Mouse (Mus musculus) liver, embryonic 14.5 days (tissue): ENCODE results near the gene Csnk1g2. TPM values are rescaled to one million over a fixed set of nuclear protein-coding genes. Genes with fewer than 3 reads are reported as not detected.
A peak's percentile ranks its signal among the peaks of the same experiment; 100 is the strongest.

Source experiments
- ATAC-seq: fragments of 200-750 bp; cut with Nextera tagmentation; 2 replicates; pipeline ENCODE4 v1.8.0; 2017; ENCODE audit warnings: moderate number of reproducible peaks, mild to moderate bottlenecking, moderate library complexity; ENCODE audit not compliant: insufficient read depth
- DNase-seq, 3 experiments: peaks; one replicate each; pipeline ENCODE4 v3.0.0-alpha.2; 2012 to 2013; ENCODE audit warnings: low read depth in 3 of 3, low spot score in 3 of 3
- H3K27ac ChIP-seq: fragments of 300-500 bp; sonication (generic); 2 replicates; pipeline ENCODE4 v1.5.1; 2014; ENCODE audit warnings: moderate library complexity, mild to moderate bottlenecking, control low read depth, inconsistent platforms
- H3K27me3 ChIP-seq: fragments of 300-500 bp; sonication (generic); 2 replicates; pipeline ENCODE4 v1.6.1; 2014; ENCODE audit warnings: mild to moderate bottlenecking, low read length, moderate library complexity; ENCODE audit not compliant: control insufficient read depth, insufficient read depth
- H3K36me3 ChIP-seq: fragments of 300-500 bp; sonication (generic); replicated peaks from 2 replicates; pipeline ENCODE4 v1.6.1; 2014; ENCODE audit warnings: low read depth; ENCODE audit not compliant: control insufficient read depth, insufficient read depth
- H3K4me1 ChIP-seq, 2 experiments: fragments of 200-500 bp in 1 of 2; fragments of 300-500 bp in 1 of 2; sonication (generic) in 1 of 2; replicated peaks; 2 replicates each; pipeline ENCODE4 v1.6.1; 2012 to 2014; ENCODE audit warnings: antibody characterized with exemption in 1 of 2, inconsistent platforms in 1 of 2, low read length in 1 of 2; ENCODE audit not compliant: control insufficient read depth in 2 of 2, insufficient read depth in 2 of 2
- H3K4me2 ChIP-seq: fragments of 300-500 bp; sonication (generic); 2 replicates; pipeline ENCODE4 v1.6.1; 2014; ENCODE audit warnings: low read depth, mild to moderate bottlenecking, control low read depth, moderate library complexity
- H3K4me3 ChIP-seq, 2 experiments: fragments of 200-500 bp in 1 of 2; fragments of 300-500 bp in 1 of 2; sonication (generic) in 1 of 2; 2 replicates each; pipeline ENCODE4 v1.5.1; 2012 to 2014; ENCODE audit warnings: low read depth in 2 of 2, low read length in 2 of 2, mild to moderate bottlenecking in 2 of 2, control low read depth in 1 of 2, inconsistent platforms in 1 of 2, moderate library complexity in 1 of 2; ENCODE audit not compliant: insufficient read depth in 1 of 2
- H3K9ac ChIP-seq: fragments of 300-500 bp; sonication (generic); replicated peaks from 2 replicates; pipeline ENCODE4 v1.6.1; 2014; ENCODE audit warnings: mild to moderate bottlenecking, control low read depth, moderate library complexity
- H3K9me3 ChIP-seq: fragments of 300-500 bp; sonication (generic); 2 replicates; pipeline ENCODE4 v1.6.1; 2016; ENCODE audit warnings: low read length, mixed read lengths; ENCODE audit not compliant: control insufficient read depth
- CTCF ChIP-seq: IDR thresholded peaks from 2 replicates; pipeline ENCODE4 v1.5.1; 2016; ENCODE audit warnings: antibody characterized with exemption, low read depth, control low read depth
- EP300 ChIP-seq: IDR thresholded peaks from 2 replicates; pipeline ENCODE4 v1.6.1; 2016; ENCODE audit warnings: antibody characterized with exemption, low read depth
- WGBS: fragments of 180-500 bp; shearing (Covaris S2); extraction: QIAGEN DNeasy Blood & Tissue Kit; methylation state at CpG from one replicate; pipeline ENCODE4 v1.1.7; 2014; ENCODE audit not compliant: insufficient replicate concordance; 5-methylcytosine and 5-hydroxymethylcytosine counted together
- polyA plus RNA-seq, 2 experiments: library from polyadenylated mRNA; depleted of rRNA in 1 of 2; stranded (reverse) in 1 of 2; unstranded in 1 of 2; fragments of >200 nt; fragmentation: Nextera tagmentation in 1 of 2; extraction: Ambion mirVana in 1 of 2; gene quantifications; 2 replicates each; pipeline versions ENCODE4 v1.2.1 to v1.2.3; 2012 to 2014

The Csnk1g2 gene
- polyA plus RNA-seq, 2 experiments: 25.5 to 51.3 TPM

DNA sequence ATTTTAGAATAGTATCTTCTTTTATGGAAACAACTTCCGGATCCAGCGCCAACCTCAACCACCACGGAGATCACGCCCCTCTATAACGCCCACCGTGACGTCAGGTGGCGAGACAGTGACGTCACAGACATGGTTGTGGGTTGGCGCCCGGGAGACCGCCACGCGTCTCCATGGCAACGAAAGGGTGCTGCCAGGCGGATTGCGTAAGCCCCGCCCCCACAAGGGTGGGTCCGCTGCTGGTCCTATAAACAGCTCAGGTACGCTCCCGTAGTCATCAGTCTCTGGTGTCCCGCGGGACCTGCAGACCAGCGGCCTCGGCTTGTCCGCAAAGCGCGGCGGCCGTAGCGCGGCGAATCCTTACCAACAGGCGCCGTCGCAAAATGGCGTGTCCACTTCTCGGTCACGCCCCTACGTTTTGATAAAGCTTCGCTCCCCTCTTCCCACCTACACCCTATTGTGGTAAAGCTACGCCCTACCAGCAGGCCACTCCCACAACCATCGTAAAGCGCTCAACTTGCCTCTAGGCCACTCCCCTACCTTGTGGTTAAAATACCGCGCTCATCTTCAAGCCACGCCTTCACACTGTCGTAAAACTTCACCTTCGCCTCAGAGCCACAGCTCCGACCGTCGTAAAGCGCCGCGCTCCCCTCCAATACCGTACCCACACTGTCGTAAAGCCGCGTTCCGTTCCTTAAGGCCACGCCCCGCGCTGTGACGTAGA lies 538 bp upstream of the Csnk1g2 start:
- ATAC-seq: peak; percentile 92
- peak overlapping the region; percentile 83 for H3K4me2 ChIP-seq
- H3K9ac ChIP-seq: peak overlapping the region; percentile 59
- no peaks in the 10 kb centered on the region for H3K9me3 ChIP-seq
- peak; percentile 100 for DNase-seq
- H3K27me3 ChIP-seq: no peaks in the 10 kb centered on the region
- under 1% methylated on average over 64 of the region's 64 CpGs for WGBS
- peaks cover 3 to 24% of the 10 kb centered on the region in 2 experiments; a peak in 3 of 4 replicates for H3K4me1 ChIP-seq
- H3K27ac ChIP-seq: peak overlapping the region; percentile 91
- TF ChIP-seq CTCF (no peak), EP300 (peak; percentile 55; the same call in 1 of the 2 replicates)
- H3K4me3 ChIP-seq: peak overlapping the region; percentile 71 to 87
- no peaks in the 10 kb centered on the region for H3K36me3 ChIP-seq

DNA sequence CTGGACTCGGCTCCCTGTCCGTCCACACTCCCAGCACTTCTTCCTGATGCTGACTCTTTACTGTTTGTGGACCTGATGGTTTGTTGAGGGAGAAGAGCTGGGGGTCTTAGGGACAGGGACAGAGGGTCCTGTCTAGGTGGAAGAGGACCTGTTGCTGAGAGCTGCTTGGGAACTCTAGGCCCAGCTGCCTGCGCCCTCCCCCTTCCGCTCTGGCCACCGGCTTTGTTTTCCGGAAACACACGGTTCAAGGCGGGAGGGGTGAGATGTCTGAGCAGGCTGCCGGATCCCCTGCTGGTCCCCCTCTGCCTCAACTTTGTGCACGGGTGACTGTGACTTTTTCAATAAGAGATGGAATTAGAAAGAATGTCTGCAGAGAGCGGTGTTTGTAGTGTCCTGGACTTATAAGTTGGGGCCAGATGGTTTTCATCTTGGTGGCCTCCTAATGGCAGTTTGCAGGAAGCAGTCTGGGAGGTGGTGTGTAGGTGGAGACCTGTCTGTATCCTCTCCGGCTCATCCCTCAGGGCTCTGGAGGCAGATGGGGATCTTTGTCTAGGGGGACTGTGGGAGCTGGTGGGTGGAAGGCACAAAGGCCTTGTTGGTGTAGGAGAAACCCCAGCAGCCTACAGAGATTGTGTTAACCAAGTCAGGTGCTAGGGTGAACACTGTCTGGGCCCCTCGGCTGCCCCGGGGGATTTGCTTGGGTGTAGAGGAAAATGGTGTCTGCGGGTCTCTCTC lies 986 bp downstream of the Csnk1g2 start:
- H3K27me3 ChIP-seq: no peaks in the 10 kb centered on the region
- TF ChIP-seq EP300 (no peak), CTCF (no peak)
- H3K4me2 ChIP-seq: peak overlapping the region; percentile 96
- peak overlapping the region; percentile 86 to 87 for H3K4me3 ChIP-seq
- peaks cover 3 to 26% of the 10 kb centered on the region in 2 experiments; a peak in 3 of 4 replicates for H3K4me1 ChIP-seq
- H3K9ac ChIP-seq: peak overlapping the region; percentile 89
- H3K27ac ChIP-seq: peak overlapping the region; percentile 83
- DNase-seq (peak in 1 of 3 experiments; percentile 26), ATAC-seq (no peak)
- 13% methylated on average over 15 of the region's 15 CpGs for WGBS
- no peaks in the 10 kb centered on the region for H3K9me3 ChIP-seq
- H3K36me3 ChIP-seq: no peaks in the 10 kb centered on the region

DNA sequence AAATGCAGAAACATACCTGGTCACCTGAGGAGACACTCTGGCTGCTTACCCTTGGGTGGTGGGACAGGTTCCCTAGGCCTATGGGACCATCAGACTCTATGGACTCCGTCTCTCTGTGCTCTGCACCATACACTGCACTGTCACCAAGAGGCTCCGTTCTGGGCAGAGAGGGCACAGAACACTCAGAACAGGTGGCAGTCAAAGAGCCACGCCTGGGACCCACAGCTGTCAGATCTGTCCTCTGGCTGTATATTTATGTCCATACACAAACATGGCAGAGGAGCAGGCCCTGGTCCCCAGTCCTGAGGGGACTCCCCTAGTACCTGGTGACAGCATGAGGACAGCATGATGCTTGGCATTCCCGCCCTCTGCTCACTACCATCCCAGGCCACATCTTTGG lies 3.1 kb downstream of the Csnk1g2 start:
- no peaks in the 10 kb centered on the region for H3K9me3 ChIP-seq
- no peaks in the 10 kb centered on the region for H3K27me3 ChIP-seq
- 77% methylated on average over 4 of the region's 4 CpGs for WGBS
- no peak overlapping the region for H3K27ac ChIP-seq
- no peak for DNase-seq
- no peak overlapping the region for H3K4me2 ChIP-seq
- no peaks in the 10 kb centered on the region for H3K36me3 ChIP-seq
- H3K4me1 ChIP-seq: peaks cover 3 to 17% of the 10 kb centered on the region in 2 experiments; a peak in 2 of 4 replicates
- no peak overlapping the region for H3K9ac ChIP-seq
- TF ChIP-seq EP300 (no peak), CTCF (no peak)
- no peak overlapping the region for H3K4me3 ChIP-seq
- ATAC-seq: no peak

GRCm38 (mm10) chr10:80627685-80628084 lies 5.0 kb downstream of the Csnk1g2 start:
- Histone ChIP-seq H3K27ac (no peak overlapping the region), H3K4me3 (no peak overlapping the region), H3K4me2 (no peak overlapping the region), H3K27me3 (no peaks in the 10 kb centered on the region), H3K9me3 (no peaks in the 10 kb centered on the region), H3K4me1 (peaks cover 0 to 10% of the 10 kb centered on the region in 2 experiments; a peak in 2 of 4 replicates), H3K9ac (no peak overlapping the region), H3K36me3 (no peaks in the 10 kb centered on the region)
- TF ChIP-seq CTCF: no peak
- TF ChIP-seq EP300: no peak
- ATAC-seq (no peak), DNase-seq (no peak)
- WGBS: 30% methylated on average over 2 of the region's 2 CpGs

GRCm38 (mm10) chr10:80628925-80629324 lies 6.3 kb downstream of the Csnk1g2 start:
- Histone ChIP-seq H3K36me3 (no peaks in the 10 kb centered on the region; the same call in 1 of the 2 replicates), H3K4me2 (no peak overlapping the region), H3K27ac (no peak overlapping the region), H3K4me3 (no peak overlapping the region), H3K9me3 (no peaks in the 10 kb centered on the region), H3K27me3 (no peaks in the 10 kb centered on the region), H3K4me1 (peaks cover 0 to 10% of the 10 kb centered on the region in 2 experiments; a peak in 1 of 4 replicates), H3K9ac (no peak overlapping the region)
- DNase-seq (no peak), ATAC-seq (no peak)
- TF ChIP-seq CTCF (no peak), EP300 (no peak)
- 59% methylated on average over 9 of the region's 9 CpGs for WGBS
